Mouse (Mus musculus) MEL (cell line): ENCODE results near the gene Meig1. TPM values are rescaled to one million over a fixed set of nuclear protein-coding genes. Genes with fewer than 3 reads are reported as not detected.

Source experiments
- DNase-seq: peaks from one replicate; pipeline ENCODE4 v3.0.0; 2011; ENCODE audit warnings: low read depth, low spot score
- H3K27ac ChIP-seq: 2 replicates; pipeline ENCODE4 v1.5.1; 2012; ENCODE audit warnings: low read depth, mild to moderate bottlenecking, control low read depth, low read length, moderate library complexity; ENCODE audit not compliant: control insufficient read depth
- H3K27me3 ChIP-seq, 2 experiments: fragments of 150-350 bp in 1 of 2; sonication (generic) in 1 of 2; 2 replicates each; pipeline ENCODE4 v1.6.1; 2012; ENCODE audit warnings: low read length in 2 of 2, mild to moderate bottlenecking in 2 of 2, improper control_type of control experiment in 1 of 2, moderate library complexity in 1 of 2; ENCODE audit not compliant: insufficient read depth in 2 of 2, control insufficient read depth in 1 of 2
- H3K36me3 ChIP-seq, 2 experiments: 2 replicates each; pipeline ENCODE4 v1.6.1; 2012 to 2014; ENCODE audit warnings: low read length in 2 of 2, improper control_type of control experiment in 1 of 2, inconsistent platforms in 1 of 2, mild to moderate bottlenecking in 1 of 2; ENCODE audit not compliant: insufficient read depth in 2 of 2, control insufficient read depth in 1 of 2
- H3K4me1 ChIP-seq, 2 experiments: fragments of 150-350 bp in 1 of 2; sonication (generic) in 1 of 2; 2 replicates each; pipeline ENCODE4 v1.6.1; 2012; ENCODE audit warnings: low read length in 2 of 2, improper control_type of control experiment in 1 of 2, mild to moderate bottlenecking in 1 of 2; ENCODE audit not compliant: insufficient read depth in 2 of 2, control insufficient read depth in 1 of 2
- H3K4me3 ChIP-seq, 2 experiments: fragments of 150-350 bp in 1 of 2; sonication (generic) in 1 of 2; 2 replicates each; pipeline ENCODE4 v1.5.1; 2012; ENCODE audit warnings: low read depth in 2 of 2, low read length in 2 of 2, mild to moderate bottlenecking in 2 of 2, moderate library complexity in 2 of 2, control low read depth in 1 of 2, improper control_type of control experiment in 1 of 2; ENCODE audit not compliant: control insufficient read depth in 1 of 2, insufficient read depth in 1 of 2
- H3K79me2 ChIP-seq: 2 replicates; pipeline ENCODE4 v1.6.1; 2012; ENCODE audit warnings: mild to moderate bottlenecking, low read length, moderate library complexity; ENCODE audit not compliant: control insufficient read depth, poor library complexity, insufficient read depth
- H3K9ac ChIP-seq: 2 replicates; pipeline ENCODE4 v1.6.1; 2012; ENCODE audit warnings: low read depth, mild to moderate bottlenecking, control low read depth, low read length, moderate library complexity; ENCODE audit not compliant: control insufficient read depth, poor library complexity, severe bottlenecking
- H3K9me3 ChIP-seq: fragments of 150-350 bp; sonication (generic); replicated peaks from 2 replicates; pipeline ENCODE4 v1.6.1; 2012; ENCODE audit warnings: mild to moderate bottlenecking, low read length, improper control_type of control experiment, moderate library complexity; ENCODE audit not compliant: insufficient read depth
- BHLHE40 ChIP-seq: IDR thresholded peaks from 2 replicates; pipeline ENCODE4 v1.6.1; 2012; ENCODE audit warnings: low read depth, mild to moderate bottlenecking, inconsistent platforms, low read length, improper control_type of control experiment, borderline replicate concordance
- MAFK ChIP-seq: IDR thresholded peaks from 2 replicates; pipeline ENCODE4 v1.6.1; 2011; ENCODE audit warnings: low read depth, mild to moderate bottlenecking, low read length, improper control_type of control experiment, borderline replicate concordance
- MAX ChIP-seq: IDR thresholded peaks from 2 replicates; pipeline ENCODE4 v1.6.1; 2011; ENCODE audit warnings: low read length, improper control_type of control experiment
- POLR2AphosphoS5 ChIP-seq: IDR thresholded peaks from 2 replicates; pipeline ENCODE4 v1.6.1; 2012; ENCODE audit warnings: low read depth, borderline replicate concordance, mild to moderate bottlenecking, inconsistent platforms, low read length, moderate library complexity, mixed read lengths
- TAL1 ChIP-seq: IDR thresholded peaks from 2 replicates; pipeline ENCODE4 v1.6.1; 2012; ENCODE audit warnings: mild to moderate bottlenecking, inconsistent platforms, low read length, moderate library complexity, mixed read lengths
- TBP ChIP-seq: IDR thresholded peaks from 2 replicates; pipeline ENCODE4 v1.8.0; 2011; ENCODE audit warnings: low read depth, low read length, improper control_type of control experiment
- TCF12 ChIP-seq: IDR thresholded peaks from 2 replicates; pipeline ENCODE4 v1.6.1; 2014; ENCODE audit warnings: low read depth, mild to moderate bottlenecking, inconsistent platforms, low read length, improper control_type of control experiment, moderate library complexity
- USF1 ChIP-seq: IDR thresholded peaks from 2 replicates; pipeline ENCODE4 v1.6.1; 2014; ENCODE audit warnings: low read depth, mild to moderate bottlenecking, inconsistent platforms, low read length, improper control_type of control experiment, moderate library complexity
- ZC3H11A ChIP-seq: IDR thresholded peaks from 2 replicates; pipeline ENCODE4 v1.6.1; 2012; ENCODE audit warnings: low read depth, mild to moderate bottlenecking, inconsistent platforms, low read length, improper control_type of control experiment
- polyA plus RNA-seq, 2 experiments: library from polyadenylated mRNA; stranded (reverse) in 1 of 2; unstranded in 1 of 2; fragments of >175 nt in 1 of 2; fragments of >200 nt in 1 of 2; gene quantifications; 2 replicates each; pipeline versions ENCODE4 v1.2.1 to v1.2.4; 2012; ENCODE audit warnings: low replicate concordance in 2 of 2, low read depth in 1 of 2; ENCODE audit not compliant: insufficient read length in 2 of 2, insufficient read depth in 1 of 2, missing spikeins in 1 of 2
- total RNA-seq: library from RNA; depleted of rRNA; stranded (reverse); fragments of 300-350 nt; gene quantifications from 2 replicates; pipeline ENCODE4 v1.2.3, GENCODE M21; 2012; rRNA removed

The Meig1 gene
- total and polyA plus RNA-seq, 3 experiments = not detected

DNA sequence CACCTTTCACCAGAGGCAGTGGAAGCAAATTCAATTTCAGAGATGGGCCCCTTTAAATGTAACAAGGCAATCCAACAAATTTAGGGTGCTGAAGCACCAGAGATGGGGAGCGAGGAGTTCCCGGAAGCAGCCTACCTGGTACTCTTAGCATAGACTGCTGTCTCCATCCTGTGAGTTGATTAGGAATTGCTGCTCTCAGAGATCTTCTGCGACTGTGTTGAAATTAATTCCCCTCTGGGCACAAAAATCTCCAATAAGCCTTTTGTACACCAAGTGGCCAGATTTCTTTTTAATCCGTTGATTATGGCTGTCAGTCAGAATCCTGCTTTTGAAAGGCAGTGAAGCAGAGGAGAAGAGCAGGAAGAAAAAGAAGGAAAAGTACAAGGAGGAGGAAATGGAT lies 57.3 kb downstream of the Meig1 start:
- TF ChIP-seq USF1 (no peak), MAFK (no peak), POLR2AphosphoS5 (no peak), TCF12 (no peak), MAX (no peak), ZC3H11A (no peak), BHLHE40 (no peak)
- no peaks in the 10 kb centered on the region for H3K4me1 ChIP-seq
- H3K79me2 ChIP-seq = no peaks in the 10 kb centered on the region
- no peak overlapping the region for H3K27ac ChIP-seq
- DNase-seq = no peak
- no peak overlapping the region for H3K4me3 ChIP-seq
- H3K9me3 ChIP-seq = no peaks in the 10 kb centered on the region
- no peaks in the 10 kb centered on the region for H3K36me3 ChIP-seq
- no peak overlapping the region for H3K9ac ChIP-seq
- peaks cover 3 to 5% of the 10 kb centered on the region in 2 experiments; a peak in 3 of 4 replicates for H3K27me3 ChIP-seq

DNA sequence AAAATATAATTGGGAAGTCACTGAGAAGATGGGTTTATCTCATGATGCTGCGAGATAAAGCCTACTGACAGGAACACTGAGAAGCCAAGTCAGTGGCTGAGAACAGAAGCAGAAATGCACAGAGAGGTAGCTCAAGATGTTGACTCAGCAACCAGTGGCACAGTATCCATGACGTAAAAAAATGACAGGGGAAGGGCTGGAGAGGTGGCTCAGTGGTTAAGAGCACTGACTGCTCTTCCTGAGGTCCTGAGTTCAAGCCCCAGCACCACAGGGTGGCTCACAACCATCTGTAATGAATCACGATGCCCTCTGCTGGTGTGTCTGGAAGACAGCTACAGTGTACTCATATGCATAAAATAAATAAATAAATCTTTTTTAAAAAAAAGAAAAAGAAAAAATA lies 61.4 kb downstream of the Meig1 start:
- H3K27me3 ChIP-seq = peaks cover 0 to 3% of the 10 kb centered on the region in 2 experiments; a peak in 1 of 4 replicates
- peak; percentile 63; the same call in 1 of the 2 replicates for TF ChIP-seq TBP
- no peak for TF ChIP-seq TAL1
- no peak overlapping the region for H3K27ac ChIP-seq
- no peaks in the 10 kb centered on the region for H3K36me3 ChIP-seq
- H3K4me3 ChIP-seq = no peak overlapping the region
- H3K79me2 ChIP-seq = no peaks in the 10 kb centered on the region
- H3K9me3 ChIP-seq = no peaks in the 10 kb centered on the region
- no peak overlapping the region for H3K9ac ChIP-seq
- H3K4me1 ChIP-seq = no peaks in the 10 kb centered on the region
- no peak for DNase-seq

Other genes with a start within 250 kb of the Meig1 start
- gene Nmt2, start 138.4 kb downstream of the Meig1 start, total RNA-seq = 19.9 and 22.2 TPM in 2 replicates
- gene Nmt2, start 138.4 kb downstream of the Meig1 start, polyA plus RNA-seq = 10 to 100 TPM in 1 of 2 experiments, not detected in 1; 34.1 TPM
- gene Rpp38, start 90.0 kb downstream of the Meig1 start, total RNA-seq = 13.6 and 16.6 TPM in 2 replicates
- 1 to 10 TPM in 1 of 2 experiments, not detected in 1; 9.9 TPM for gene Rpp38, start 90.0 kb downstream of the Meig1 start, polyA plus RNA-seq
- 3.7 and 5.7 TPM in 2 replicates for gene Acbd7, start 86.5 kb downstream of the Meig1 start, total RNA-seq
- 1 to 10 TPM in 1 of 2 experiments, not detected in 1; 2.9 TPM for gene Acbd7, start 86.5 kb downstream of the Meig1 start, polyA plus RNA-seq
- gene Olah, start 25.4 kb downstream of the Meig1 start, total RNA-seq = not detected in 2 replicates
- not detected for gene Olah, start 25.4 kb downstream of the Meig1 start, polyA plus RNA-seq
- gene Dclre1c, start 1.5 kb upstream of the Meig1 start, total RNA-seq = 7.2 and 7.5 TPM in 2 replicates
- 100 to 1,000 TPM in 1 of 2 experiments, 10 to 100 TPM in 1; 13.8 to 162 TPM for gene Dclre1c, start 1.5 kb upstream of the Meig1 start, polyA plus RNA-seq
- 13.9 and 14.3 TPM in 2 replicates for gene Suv39h2, start 52.4 kb upstream of the Meig1 start, total RNA-seq
- gene Suv39h2, start 52.4 kb upstream of the Meig1 start, polyA plus RNA-seq = 10 to 100 TPM in 1 of 2 experiments, not detected in 1; 16.0 TPM
- 2.9 and 3.6 TPM in 2 replicates for gene Gm45902, start 90.1 kb upstream of the Meig1 start, total RNA-seq
- 1 to 10 TPM in 1 of 2 experiments, not detected in 1; 3.8 TPM for gene Gm45902, start 90.1 kb upstream of the Meig1 start, polyA plus RNA-seq
- 158 and 161 TPM in 2 replicates for gene Hspa14, start 90.2 kb upstream of the Meig1 start, total RNA-seq
- 100 to 1,000 TPM; 129 to 333 TPM for gene Hspa14, start 90.2 kb upstream of the Meig1 start, polyA plus RNA-seq
- 0.39 and 0.59 TPM in 2 replicates for gene Cdnf, start 90.4 kb upstream of the Meig1 start, total RNA-seq
- gene Cdnf, start 90.4 kb upstream of the Meig1 start, polyA plus RNA-seq = under 1 TPM in 1 of 2 experiments, not detected in 1; 0.77 TPM
- 9.0 and 10.0 TPM in 2 replicates for gene Fam107b, start 147.8 kb upstream of the Meig1 start, total RNA-seq
- gene Fam107b, start 147.8 kb upstream of the Meig1 start, polyA plus RNA-seq = 10 to 100 TPM in 1 of 2 experiments, not detected in 1; 15.5 TPM